ENCODE assay signal across 12 mouse cellular contexts in the genomic region with DNA sequence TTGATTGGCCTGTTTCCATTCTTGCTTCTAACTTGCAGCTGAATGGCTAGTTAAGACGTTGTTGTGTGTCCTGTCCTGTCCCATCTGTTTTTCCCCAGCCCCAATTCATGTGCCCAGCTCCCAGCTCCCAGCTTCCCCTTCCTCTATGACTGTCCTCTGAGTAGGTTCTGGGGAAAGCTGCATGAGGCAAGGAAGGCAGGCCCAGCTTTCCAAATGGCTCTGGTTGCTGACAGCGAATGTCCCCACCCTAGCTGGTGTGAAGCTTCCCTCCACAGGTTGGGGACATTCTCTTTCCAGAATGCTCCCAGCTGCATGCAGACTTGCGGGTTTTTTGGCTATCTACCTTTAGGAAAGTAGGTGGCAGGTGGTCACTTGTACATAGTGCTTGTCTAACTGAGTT.
DNase-seq lines count a peak whose midpoint lies in the region; ATAC-seq and TF ChIP-seq lines count a peak whose summit lies in the region.
"Had no signal": no experiment of that assay in that cellular context is flagged by ENCODE, and none has a peak within 500 bp of the region (broad histone marks: within the 10 kb centered on the region; RNA-seq: fewer than 3 reads in every experiment).

No protein-coding gene starts in this region.

- H3K9ac ChIP-seq in heart, embryonic 12.5 days: peak overlapping the region; percentile 46; the same call in 1 of the 2 replicates
- no peak overlapping the region for H3K9ac ChIP-seq in midbrain, embryonic 12.5 days (replicated peaks)
- H3K9ac ChIP-seq in midbrain, postnatal 0 days (replicated peaks; ENCODE audit: low read length, poor library complexity, severe bottlenecking): no peak overlapping the region
- no peak overlapping the region for H3K9ac ChIP-seq in hindbrain, embryonic 13.5 days
- H3K9ac ChIP-seq in liver, embryonic 11.5 days (ENCODE audit: low read depth, low read length): no peak overlapping the region

- H3K27ac ChIP-seq in heart, embryonic 12.5 days (ENCODE audit: poor library complexity, severe bottlenecking): peak overlapping the region; percentile 81
- peak overlapping the region; percentile 81 for H3K27ac ChIP-seq in midbrain, embryonic 12.5 days (replicated peaks)
- H3K27ac ChIP-seq in midbrain, postnatal 0 days (ENCODE audit: low read depth, low read length): no peak overlapping the region
- H3K27ac ChIP-seq in hindbrain, embryonic 13.5 days: peak overlapping the region; percentile 67
- 0 out of 2 replicates have a peak overlapping the region, but pooled peaks have one; percentile 29 for H3K27ac ChIP-seq in olfactory bulb, adult 2 months (ENCODE audit: insufficient read depth, low read depth, low read length)
- H3K27ac ChIP-seq in liver, embryonic 11.5 days (ENCODE audit: low read depth, low read length): no peak overlapping the region
- H3K27ac ChIP-seq: left cerebral cortex, adult 2 months had no signal

- no peak for TF ChIP-seq CTCF in midbrain, postnatal 0 days (IDR thresholded peaks at IDR 0.05)
- no peak for TF ChIP-seq CTCF in olfactory bulb, adult 2 months (IDR thresholded peaks at IDR 0.05; ENCODE audit: insufficient read depth, low read depth, low read length)

- 0 out of 2 replicates have a peak, but pooled peaks cover 6% of the 10 kb centered on the region for H3K36me3 ChIP-seq in heart, embryonic 12.5 days
- H3K36me3 ChIP-seq in midbrain, embryonic 12.5 days: no peaks in the 10 kb centered on the region
- no peaks in the 10 kb centered on the region for H3K36me3 ChIP-seq in midbrain, postnatal 0 days (ENCODE audit: insufficient read depth, low read length)
- no peaks in the 10 kb centered on the region for H3K36me3 ChIP-seq in hindbrain, embryonic 13.5 days
- no peaks in the 10 kb centered on the region for H3K36me3 ChIP-seq in liver, embryonic 11.5 days (ENCODE audit: control insufficient read depth, insufficient read depth, low read length)

- H3K4me1 ChIP-seq in heart, embryonic 12.5 days (replicated peaks): peaks cover 98% of the 10 kb centered on the region
- H3K4me1 ChIP-seq in midbrain, embryonic 12.5 days: peaks cover 55% of the 10 kb centered on the region
- no peaks in the 10 kb centered on the region for H3K4me1 ChIP-seq in midbrain, postnatal 0 days (ENCODE audit: insufficient read depth, low read length)
- H3K4me1 ChIP-seq in hindbrain, embryonic 13.5 days (replicated peaks): peaks cover 59% of the 10 kb centered on the region
- H3K4me1 ChIP-seq in olfactory bulb, adult 2 months (ENCODE audit: control insufficient read depth, insufficient read depth, low read length): peaks cover 22% of the 10 kb centered on the region
- H3K4me1 ChIP-seq in liver, embryonic 11.5 days (replicated peaks; ENCODE audit: control insufficient read depth, insufficient read depth, low read length): peaks cover 7% of the 10 kb centered on the region; the same call in 1 of the 2 replicates

- H3K27me3 ChIP-seq in heart, embryonic 12.5 days (replicated peaks): no peaks in the 10 kb centered on the region
- H3K27me3 ChIP-seq in midbrain, embryonic 12.5 days: no peaks in the 10 kb centered on the region
- no peaks in the 10 kb centered on the region for H3K27me3 ChIP-seq in midbrain, postnatal 0 days (ENCODE audit: insufficient read depth, low read length)
- peaks cover 5% of the 10 kb centered on the region; the same call in 1 of the 2 replicates for H3K27me3 ChIP-seq in hindbrain, embryonic 13.5 days
- no peaks in the 10 kb centered on the region; the same call in 1 of the 2 replicates for H3K27me3 ChIP-seq in liver, embryonic 11.5 days (replicated peaks; ENCODE audit: control insufficient read depth, insufficient read depth, low read length)
- H3K27me3 ChIP-seq: Patski had no signal

- no peaks in the 10 kb centered on the region for H3K9me3 ChIP-seq in heart, embryonic 12.5 days (replicated peaks)
- H3K9me3 ChIP-seq in midbrain, embryonic 12.5 days: no peaks in the 10 kb centered on the region
- H3K9me3 ChIP-seq in midbrain, postnatal 0 days (ENCODE audit: low read length): no peaks in the 10 kb centered on the region
- no peaks in the 10 kb centered on the region for H3K9me3 ChIP-seq in hindbrain, embryonic 13.5 days
- no peaks in the 10 kb centered on the region for H3K9me3 ChIP-seq in liver, embryonic 11.5 days (ENCODE audit: control insufficient read depth, low read length)

- no peak overlapping the region for H3K4me2 ChIP-seq in heart, embryonic 12.5 days
- no peak overlapping the region for H3K4me2 ChIP-seq in midbrain, embryonic 12.5 days (replicated peaks)
- no peak overlapping the region for H3K4me2 ChIP-seq in midbrain, postnatal 0 days (ENCODE audit: low read depth, low read length, poor library complexity, severe bottlenecking)
- H3K4me2 ChIP-seq in hindbrain, embryonic 13.5 days: no peak overlapping the region
- no peak overlapping the region for H3K4me2 ChIP-seq in liver, embryonic 11.5 days

- no peak for ATAC-seq in heart, embryonic 12.5 days (ENCODE audit: insufficient number of reproducible peaks, low FRiP score)
- no peak for ATAC-seq in midbrain, embryonic 12.5 days (ENCODE audit: low FRiP score, low read depth)
- ATAC-seq in midbrain, postnatal 0 days (ENCODE audit: low FRiP score): no peak
- no peak for ATAC-seq in hindbrain, embryonic 13.5 days (ENCODE audit: low FRiP score)
- ATAC-seq in liver, embryonic 11.5 days (replicated peaks; ENCODE audit: low FRiP score): no peak

- 54% methylated on average over 3 of the region's 3 CpGs for WGBS in heart, embryonic 12.5 days
- 66% methylated on average over 3 of the region's 3 CpGs for WGBS in midbrain, embryonic 12.5 days
- 72% methylated on average over 3 of the region's 3 CpGs for WGBS in midbrain, postnatal 0 days
- 71% methylated on average over 3 of the region's 3 CpGs for WGBS in hindbrain, embryonic 13.5 days
- WGBS in olfactory bulb, adult 2 months: 78% methylated on average over 3 of the region's 3 CpGs
- WGBS in liver, embryonic 11.5 days: 63% methylated on average over 3 of the region's 3 CpGs

- no peak overlapping the region for H3K4me3 ChIP-seq in heart, embryonic 12.5 days
- no peak overlapping the region for H3K4me3 ChIP-seq in midbrain, embryonic 12.5 days
- H3K4me3 ChIP-seq in midbrain, postnatal 0 days (ENCODE audit: low read depth, low read length): no peak overlapping the region
- H3K4me3 ChIP-seq in hindbrain, embryonic 13.5 days: no peak overlapping the region
- no peak overlapping the region for H3K4me3 ChIP-seq in olfactory bulb, adult 2 months (ENCODE audit: insufficient read depth, low read depth, low read length)
- H3K4me3 ChIP-seq in liver, embryonic 11.5 days (ENCODE audit: low read depth, low read length): no peak overlapping the region
- H3K4me3 ChIP-seq: left cerebral cortex, adult 2 months had no signal

- TF ChIP-seq POLR2A in olfactory bulb, adult 2 months (IDR thresholded peaks at IDR 0.05; ENCODE audit: insufficient read depth, low read depth, low read length): no peak

- intact Hi-C loops in heart, postnatal 25 days (cut with DNase I): loop anchor here (5.0 kb wide), 1 partner anchor 78 kb away; no protein-coding TSS in a partner anchor

- no peak for DNase-seq in heart, postnatal 25 days (ENCODE audit: low spot score)
- DNase-seq in midbrain, postnatal 0 days (ENCODE audit: low spot score): no peak
- no peak for DNase-seq in liver, embryonic 11.5 days (ENCODE audit: low spot score)
- no peak for DNase-seq in layer of hippocampus, adult 11-12 months (ENCODE audit: low spot score)
- DNase-seq: cerebellum, adult 2 months; kidney, adult 18-20 months had no signal

Comparison
In these comparisons a context has a peak if more than half of its experiments do, and no peak if none do; other contexts are left out.
1. H3K27ac ChIP-seq: peak in heart, embryonic 12.5 days (single experiment), midbrain, embryonic 12.5 days (single experiment), hindbrain, embryonic 13.5 days (single experiment) and olfactory bulb, adult 2 months (single experiment); none in midbrain, postnatal 0 days (single experiment) and liver, embryonic 11.5 days (single experiment).